Mouse (Mus musculus) ES-E14 (cell line): ENCODE data around the gene Izumo1. TPM values are rescaled to one million over a fixed set of nuclear protein-coding genes. Genes with fewer than 3 reads are reported as not detected.

ENCODE experiments used
- DNase-seq: peaks from one replicate; pipeline ENCODE4 v3.0.0-alpha.2; 2013; ENCODE audit warnings: low read depth, low spot score
- H3K27ac ChIP-seq: 2 replicates; pipeline ENCODE4 v1.5.1; 2012; ENCODE audit warnings: low read depth, mild to moderate bottlenecking, low read length, moderate library complexity, mixed read lengths; ENCODE audit not compliant: poor library complexity, insufficient read depth, severe bottlenecking
- H3K36me3 ChIP-seq: 2 replicates; pipeline ENCODE4 v1.6.1; 2012; ENCODE audit warnings: mild to moderate bottlenecking, low read length, moderate library complexity, mixed read lengths; ENCODE audit not compliant: control insufficient read depth, poor library complexity, insufficient read depth, severe bottlenecking
- H3K4me1 ChIP-seq, 2 experiments: fragments of 150-350 bp in 1 of 2; sonication (generic) in 1 of 2; 2 replicates each; pipeline ENCODE4 v1.6.1; 2012; ENCODE audit warnings: low read length in 2 of 2, mild to moderate bottlenecking in 1 of 2, mixed read lengths in 1 of 2; ENCODE audit not compliant: control insufficient read depth in 2 of 2, insufficient read depth in 2 of 2, poor library complexity in 1 of 2
- H3K4me3 ChIP-seq, 2 experiments: fragments of 150-350 bp in 1 of 2; sonication (generic) in 1 of 2; 2 replicates each; pipeline ENCODE4 v1.5.1; 2012; ENCODE audit warnings: low read length in 2 of 2, low read depth in 1 of 2, mild to moderate bottlenecking in 1 of 2, mixed read lengths in 1 of 2; ENCODE audit not compliant: insufficient read depth in 1 of 2, poor library complexity in 1 of 2, severe bottlenecking in 1 of 2
- H3K9ac ChIP-seq: 2 replicates; pipeline ENCODE4 v1.6.1; 2012; ENCODE audit warnings: low read depth, mild to moderate bottlenecking, low read length, mixed read lengths; ENCODE audit not compliant: poor library complexity, insufficient read depth, severe bottlenecking
- H3K9me3 ChIP-seq: fragments of 150-350 bp; sonication (generic); 2 replicates; pipeline ENCODE4 v1.6.1; 2012; ENCODE audit warnings: low read depth, mild to moderate bottlenecking, low read length; ENCODE audit not compliant: control insufficient read depth, insufficient read depth
- CHD2 ChIP-seq: IDR thresholded peaks from 2 replicates; pipeline ENCODE4 v1.6.1; 2014; ENCODE audit warnings: mild to moderate bottlenecking, low read depth, low read length, inconsistent platforms
- HCFC1 ChIP-seq: IDR thresholded peaks from 2 replicates; pipeline ENCODE4 v1.6.1; 2012; ENCODE audit warnings: low read length, inconsistent platforms, borderline replicate concordance; ENCODE audit not compliant: insufficient read depth
- MAFK ChIP-seq: IDR thresholded peaks from 2 replicates; pipeline ENCODE4 v1.6.1; 2014; ENCODE audit warnings: mild to moderate bottlenecking, low read depth, low read length, inconsistent platforms; ENCODE audit not compliant: insufficient read depth
- ZC3H11A ChIP-seq: IDR thresholded peaks from 2 replicates; pipeline ENCODE4 v1.6.1; 2012; ENCODE audit warnings: low read depth, mild to moderate bottlenecking, inconsistent platforms, low read length, borderline replicate concordance
- ZNF384 ChIP-seq: IDR thresholded peaks from 2 replicates; pipeline ENCODE4 v1.6.1; 2012; ENCODE audit warnings: low read depth, low read length, inconsistent platforms
- in situ Hi-C, 2 experiments: fragments of 600-800 bp; cut with MboI; formaldehyde crosslinking; loops; one replicate each; pipeline ENCODE4 v1.15.1; 2025; ENCODE audit warnings: low sequenced_read_pairs in 2 of 2, inconsistent platforms in 1 of 2; ENCODE audit not compliant: unreplicated experiment in 2 of 2
- total RNA-seq: library from RNA; depleted of rRNA; stranded (reverse); fragments of 300-350 nt; gene quantifications from 2 replicates; pipeline ENCODE4 v1.2.3, GENCODE M21; 2012

Gene Izumo1
- total RNA-seq, 1 experiment: 0.31 TPM

DNA sequence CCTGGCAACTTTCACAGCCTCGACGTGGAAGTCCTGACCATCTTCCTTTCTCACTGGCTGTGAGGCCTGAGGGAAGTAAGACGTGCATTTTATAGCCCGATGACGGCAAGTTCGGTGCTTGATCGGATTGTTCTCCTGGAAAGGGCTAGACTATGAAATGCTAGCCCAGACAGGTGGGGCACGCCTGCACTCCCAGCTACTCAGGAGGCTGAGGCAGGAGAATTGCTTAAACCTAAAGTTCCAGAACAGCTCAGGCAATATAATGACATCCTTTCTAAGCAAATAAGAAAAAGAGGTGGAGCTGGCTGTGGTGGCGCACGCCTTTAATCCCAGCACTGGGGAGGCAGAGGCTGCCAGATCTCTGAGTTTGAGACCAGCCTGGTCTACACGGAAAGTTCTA lies 1.9 kb downstream of the Izumo1 start:
- TF ChIP-seq ZNF384: no peak
- TF ChIP-seq HCFC1: no peak
- TF ChIP-seq ZC3H11A: no peak
- no peak for TF ChIP-seq CHD2
- no peak for TF ChIP-seq MAFK
- no peak overlapping the region; the same call in 1 of the 2 replicates for H3K9ac ChIP-seq
- H3K36me3 ChIP-seq: peaks cover 2% of the 10 kb centered on the region; the same call in 1 of the 2 replicates
- in situ Hi-C loops: no loop called here
- DNase-seq: no peak
- H3K4me3 ChIP-seq: no peak overlapping the region
- no peaks in the 10 kb centered on the region for H3K9me3 ChIP-seq
- H3K27ac ChIP-seq: no peak overlapping the region
- peaks cover 0 to 13% of the 10 kb centered on the region in 2 experiments; a peak in 1 of 4 replicates for H3K4me1 ChIP-seq

DNA sequence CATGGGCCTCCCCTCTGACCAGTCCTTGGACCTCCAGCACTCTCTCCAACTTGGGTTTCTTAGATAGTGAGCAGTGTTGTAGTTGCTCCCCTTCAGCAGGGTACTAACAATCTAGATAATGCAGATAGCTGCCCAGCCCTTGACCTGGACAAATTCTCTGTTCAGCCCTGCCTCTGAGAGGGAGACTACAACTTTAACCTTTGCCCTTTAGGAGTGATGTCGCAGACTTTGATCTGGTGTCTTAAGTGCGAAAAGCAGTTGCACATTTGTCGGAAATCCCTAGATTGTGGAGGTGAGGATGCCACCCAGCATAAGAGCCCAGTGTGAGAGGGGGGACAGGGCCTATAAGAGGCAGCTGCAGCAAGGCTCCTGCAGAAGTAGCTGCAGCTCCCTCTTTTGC lies 3.1 kb downstream of the Izumo1 start:
- no peaks in the 10 kb centered on the region for H3K36me3 ChIP-seq

DNA sequence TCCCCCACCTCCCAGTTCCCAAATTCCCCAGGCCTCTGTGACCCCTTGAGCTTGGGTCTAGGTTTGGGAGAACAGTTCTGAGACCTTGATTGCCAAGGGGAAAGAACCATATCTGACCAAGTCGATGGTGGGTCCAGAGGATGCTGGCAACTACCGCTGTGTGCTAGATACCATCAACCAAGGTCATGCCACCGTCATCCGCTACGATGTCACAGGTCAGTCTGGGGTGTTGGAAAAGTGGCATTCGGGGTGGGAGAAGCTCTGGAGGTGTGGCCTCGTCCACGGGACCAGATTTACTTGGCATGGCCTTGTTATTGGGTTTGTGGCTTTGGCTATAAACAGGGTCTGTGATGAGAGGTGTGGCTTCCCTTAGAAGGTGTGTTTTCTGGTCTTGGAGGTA lies 3.9 kb downstream of the Izumo1 start:
- no peak for DNase-seq
- H3K36me3 ChIP-seq: no peaks in the 10 kb centered on the region
- in situ Hi-C loops: no loop called here
- H3K27ac ChIP-seq: no peak overlapping the region
- H3K4me1 ChIP-seq: peaks cover 0 to 13% of the 10 kb centered on the region in 2 experiments; a peak in 1 of 4 replicates
- no peak overlapping the region for H3K4me3 ChIP-seq
- H3K9me3 ChIP-seq: no peaks in the 10 kb centered on the region
- TF ChIP-seq MAFK: no peak
- no peak for TF ChIP-seq ZC3H11A
- no peak for TF ChIP-seq CHD2
- no peak for TF ChIP-seq HCFC1
- no peak for TF ChIP-seq ZNF384
- H3K9ac ChIP-seq: no peak overlapping the region

More for the DNA sequence above, 3.1 kb downstream of the Izumo1 start:
- in situ Hi-C loops: no loop called here
- Histone ChIP-seq H3K9ac (no peak overlapping the region), H3K9me3 (no peaks in the 10 kb centered on the region), H3K27ac (no peak overlapping the region), H3K4me1 (peaks cover 0 to 11% of the 10 kb centered on the region in 2 experiments; a peak in 1 of 4 replicates), H3K4me3 (no peak overlapping the region)
- DNase-seq: no peak
- TF ChIP-seq ZNF384 (no peak), HCFC1 (no peak), MAFK (no peak), ZC3H11A (no peak), CHD2 (no peak)

DNA sequence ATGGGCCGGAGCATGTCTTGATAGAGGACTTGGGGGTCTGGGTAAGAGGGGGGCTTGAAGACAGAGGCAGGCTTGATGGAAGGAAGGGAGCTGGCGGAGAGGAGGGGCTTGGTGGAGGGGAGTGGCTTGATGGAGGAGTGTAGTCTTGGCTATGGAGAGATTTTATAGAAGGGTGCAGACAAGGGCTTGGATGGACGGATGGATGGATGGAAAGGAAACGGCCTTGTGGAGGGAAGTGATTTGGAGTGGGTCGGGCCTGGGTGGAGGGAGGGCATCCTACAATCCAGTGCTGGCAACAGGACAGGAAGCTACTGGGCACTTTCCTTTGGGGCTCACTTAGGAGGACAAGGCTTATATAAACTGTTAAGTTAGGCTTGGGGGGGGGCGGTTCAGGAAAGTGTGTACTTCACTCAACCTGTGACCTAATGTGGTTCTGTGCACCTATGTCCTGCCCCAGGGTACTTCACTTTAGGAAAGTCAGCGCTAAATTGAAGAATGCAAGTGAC lies 5.0 kb downstream of the Izumo1 start:
- in situ Hi-C loops: no loop called here
- peaks cover 0 to 11% of the 10 kb centered on the region in 2 experiments; a peak in 1 of 4 replicates for H3K4me1 ChIP-seq
- H3K9me3 ChIP-seq: no peaks in the 10 kb centered on the region
- no peak overlapping the region for H3K9ac ChIP-seq
- H3K36me3 ChIP-seq: no peaks in the 10 kb centered on the region
- H3K4me3 ChIP-seq: no peak overlapping the region
- TF ChIP-seq ZNF384 (no peak), CHD2 (no peak), MAFK (no peak), HCFC1 (no peak), ZC3H11A (no peak)
- no peak overlapping the region for H3K27ac ChIP-seq
- no peak for DNase-seq

DNA sequence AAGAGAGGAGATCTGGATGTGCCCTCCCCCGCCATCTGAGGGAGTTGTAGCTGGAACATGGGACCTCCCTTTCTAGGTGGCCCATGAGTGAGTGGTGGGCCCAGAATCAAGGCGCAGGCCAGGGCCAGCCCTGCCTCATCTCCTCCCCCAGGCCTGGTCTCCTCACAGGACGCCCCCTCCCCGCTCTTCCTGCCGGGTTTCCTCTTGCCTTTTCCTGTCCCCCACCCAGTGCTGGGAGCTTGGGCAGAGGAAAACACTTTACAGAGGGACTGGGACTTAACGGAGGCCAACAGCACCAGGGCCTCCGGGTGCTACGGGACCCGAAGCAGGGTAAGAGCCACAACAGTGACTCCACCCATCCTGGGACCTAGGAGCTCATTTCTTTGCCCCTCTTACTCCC lies 5.7 kb downstream of the Izumo1 start, which contains the start of gene Rasip1:
Gene Rasip1 (plus strand): TSS at position 228 of the 400 bp plus-strand sequence.
- Histone ChIP-seq H3K4me1 (peaks cover 0 to 11% of the 10 kb centered on the region in 2 experiments; a peak in 1 of 4 replicates), H3K27ac (no peak within 1 kb of the TSS), H3K9me3 (no peaks in the 10 kb centered on the region), H3K4me3 (peak within 1 kb of the TSS; percentile 70 to 83; a peak in 3 of 4 replicates), H3K36me3 (no peaks in the 10 kb centered on the region), H3K9ac (peak within 1 kb of the TSS; percentile 77)
- TF ChIP-seq HCFC1: no peak
- TF ChIP-seq ZNF384: no peak
- no peak for TF ChIP-seq MAFK
- TF ChIP-seq ZC3H11A: no peak
- no peak for DNase-seq
- in situ Hi-C loops: no loop called here
